In the genomic region with DNA sequence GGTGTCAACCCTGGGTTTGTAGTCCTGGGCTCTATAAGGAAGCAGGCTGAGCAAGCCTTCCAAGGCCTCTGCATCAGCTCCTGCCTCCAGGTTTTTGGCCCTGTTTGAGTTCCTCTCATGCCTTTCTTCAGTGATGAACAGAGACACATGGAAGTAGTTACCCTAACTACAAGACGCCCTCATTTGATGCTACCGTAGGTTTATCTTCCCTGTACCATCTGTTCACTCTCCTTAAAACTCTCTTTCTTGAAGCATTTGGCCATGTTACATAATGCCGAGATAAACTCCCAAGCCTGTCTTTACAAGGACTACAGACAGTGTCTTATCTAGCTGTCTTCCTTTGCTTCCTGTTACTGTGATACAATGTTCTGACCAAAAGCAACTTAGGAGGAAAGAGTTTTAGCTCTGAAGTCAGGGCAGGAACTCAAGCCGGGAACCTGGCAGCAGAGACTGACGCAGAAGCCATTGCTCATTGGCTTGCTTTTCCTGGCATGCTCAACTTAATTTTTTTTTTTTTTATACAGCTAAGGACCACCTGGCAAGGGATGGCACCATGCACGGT, we compare ENCODE assay signal across 17 mouse cellular contexts. TPM values are rescaled to one million over a fixed set of nuclear protein-coding genes. Genes with fewer than 3 reads are reported as not detected.
DNase-seq lines count a peak whose midpoint lies in the region; ATAC-seq and TF ChIP-seq lines count a peak whose summit lies in the region.
"Had no signal": no experiment of that assay in that cellular context is flagged by ENCODE, and none has a peak within 500 bp of the region (broad histone marks: within the 10 kb centered on the region; RNA-seq: fewer than 3 reads in every experiment).

No protein-coding gene starts in this region.

- H3K27ac ChIP-seq in heart, postnatal 0 days (ENCODE audit: low read depth): no peak overlapping the region
- H3K27ac ChIP-seq in liver, embryonic 13.5 days: peak overlapping the region; percentile 95
- H3K27ac ChIP-seq: forebrain, embryonic 10.5 days; heart, embryonic 13.5 days; hindbrain, embryonic 14.5 days; neural tube, embryonic 13.5 days had no signal

- no peak overlapping the region for H3K4me3 ChIP-seq in heart, postnatal 0 days (ENCODE audit: low read depth, low read length)
- H3K4me3 ChIP-seq in G1E (ENCODE audit: low read depth, low read length): no peak overlapping the region
- 0 out of 2 replicates have a peak overlapping the region, but pooled peaks have one; percentile 2 for H3K4me3 ChIP-seq in liver, embryonic 13.5 days (replicated peaks)
- H3K4me3 ChIP-seq: forebrain, embryonic 10.5 days; heart, embryonic 13.5 days; neural tube, embryonic 13.5 days had no signal

- H3K9ac ChIP-seq in heart, postnatal 0 days (replicated peaks; ENCODE audit: low read depth, low read length): no peak overlapping the region
- peak overlapping the region; percentile 23 for H3K9ac ChIP-seq in liver, embryonic 13.5 days
- H3K9ac ChIP-seq: heart, embryonic 13.5 days; hindbrain, embryonic 14.5 days; neural tube, embryonic 13.5 days had no signal

- H3K4me1 ChIP-seq in heart, postnatal 0 days (ENCODE audit: control insufficient read depth, insufficient read depth): no peaks in the 10 kb centered on the region
- H3K4me1 ChIP-seq in G1E (ENCODE audit: insufficient read depth, low read depth, low read length): peaks cover 57% of the 10 kb centered on the region
- H3K4me1 ChIP-seq in liver, embryonic 13.5 days (replicated peaks): peaks cover 61% of the 10 kb centered on the region

- no peaks in the 10 kb centered on the region for H3K36me3 ChIP-seq in heart, postnatal 0 days (replicated peaks; ENCODE audit: control insufficient read depth, insufficient read depth, low read length)
- H3K36me3 ChIP-seq in G1E (replicated peaks): no peaks in the 10 kb centered on the region
- no peaks in the 10 kb centered on the region for H3K36me3 ChIP-seq in liver, embryonic 13.5 days
- H3K36me3 ChIP-seq: forebrain, embryonic 10.5 days; heart, embryonic 13.5 days; neural tube, embryonic 13.5 days had no signal

- DNase-seq in heart, postnatal 0 days (ENCODE audit: low spot score): peak; percentile 25
- DNase-seq in heart, postnatal 36 days: no peak
- peak; percentile 64 for DNase-seq in G1E (ENCODE audit: low spot score)
- peak; percentile 29 for DNase-seq in brain, embryonic 14.5 days (ENCODE audit: low read depth)
- peak; percentile 59 for DNase-seq in liver, embryonic 13.5 days
- no peak for DNase-seq in kidney, postnatal 14 days
- no peak for DNase-seq in urinary bladder, postnatal 14 days (ENCODE audit: low spot score)
- DNase-seq: kidney, adult 8-10 months; lung, postnatal 10 days; retina, postnatal 1 day; thymus, postnatal 36 days had no signal

- TF ChIP-seq EP300 in heart, postnatal 0 days (IDR thresholded peaks at IDR 0.05; ENCODE audit: low read depth): no peak

- TF ChIP-seq CTCF in heart, postnatal 0 days (IDR thresholded peaks at IDR 0.05; ENCODE audit: low read depth): no peak
- no peak for TF ChIP-seq CTCF in G1E (IDR thresholded peaks at IDR 0.05; ENCODE audit: low read depth, low read length)
- TF ChIP-seq CTCF in brain, embryonic 14.5 days (IDR thresholded peaks at IDR 0.05; ENCODE audit: borderline replicate concordance, extremely low read depth, insufficient read depth, insufficient read length): no peak

- H3K9me3 ChIP-seq in heart, postnatal 0 days (replicated peaks; ENCODE audit: control insufficient read depth, low read length): no peaks in the 10 kb centered on the region
- H3K9me3 ChIP-seq in G1E (replicated peaks): no peaks in the 10 kb centered on the region
- no peaks in the 10 kb centered on the region for H3K9me3 ChIP-seq in liver, embryonic 13.5 days (replicated peaks)
- H3K9me3 ChIP-seq: forebrain, embryonic 10.5 days; heart, embryonic 13.5 days; neural tube, embryonic 13.5 days had no signal

- TF ChIP-seq POLR2A in brain, embryonic 14.5 days (IDR thresholded peaks at IDR 0.05; ENCODE audit: borderline replicate concordance, extremely low read depth, insufficient read depth, insufficient read length, poor library complexity, severe bottlenecking): no peak

- WGBS in heart, postnatal 0 days: 45% methylated on average over 6 of the region's 6 CpGs
- 12% methylated on average over 6 of the region's 6 CpGs for WGBS in liver, embryonic 13.5 days (ENCODE audit: insufficient replicate concordance)

- H3K27me3 ChIP-seq in heart, postnatal 0 days (ENCODE audit: control insufficient read depth, insufficient read depth, low read length): no peaks in the 10 kb centered on the region
- H3K27me3 ChIP-seq in G1E (ENCODE audit: insufficient read depth, low read length): no peaks in the 10 kb centered on the region
- 0 out of 2 replicates have a peak, but pooled peaks cover 5% of the 10 kb centered on the region for H3K27me3 ChIP-seq in liver, embryonic 13.5 days

- intact Hi-C loops in heart, postnatal 36 days (cut with DNase I): loop anchor here (5.0 kb wide), 1 partner anchor 323 kb away; no protein-coding TSS in a partner anchor

- ATAC-seq in heart, postnatal 0 days (ENCODE audit: insufficient read depth, low read depth): no peak
- peak; percentile 68 for ATAC-seq in G1E (ENCODE audit: extremely low read depth, insufficient number of reproducible peaks, low FRiP score, poor library complexity, severe bottlenecking)
- peak; percentile 62 for ATAC-seq in liver, embryonic 13.5 days (ENCODE audit: low read depth)
- ATAC-seq in monocyte, adult 5-6 weeks (replicated peaks; ENCODE audit: insufficient number of reproducible peaks, low FRiP score, low TSS enrichment, poor library complexity, severe bottlenecking): no peak
- ATAC-seq: midbrain, embryonic 16.5 days had no signal

- no peak overlapping the region for H3K4me2 ChIP-seq in heart, postnatal 0 days (ENCODE audit: low read depth, low read length)
- peak overlapping the region; percentile 53 for H3K4me2 ChIP-seq in liver, embryonic 13.5 days
- H3K4me2 ChIP-seq: heart, embryonic 13.5 days; hindbrain, embryonic 14.5 days; neural tube, embryonic 13.5 days had no signal

RNA-seq across cellular contexts. Expression of a gene that starts 4.8 kb away (rescaled TPM):
- 17.6 and 18.5 TPM in 2 replicates for total RNA-seq in heart, postnatal 0 days (2014; rRNA removed; ENCODE audit: low replicate concordance)
- 15.8 and 17.2 TPM in 2 replicates for polyA plus RNA-seq in heart, postnatal 0 days (2015; fragmentation: Nextera tagmentation; extraction: Ambion mirVana)
- 10 to 100 TPM; 33.8 to 36.7 TPM for total RNA-seq in heart, postnatal 36 days (2021)
- 35.2 and 42.3 TPM in 2 replicates for total RNA-seq in G1E (2014; fragmentation: Nextera tagmentation)
- total RNA-seq in G1E (2017): 66.8 and 71.3 TPM in 2 replicates
- 23.7 and 27.6 TPM in 2 replicates for polyA plus RNA-seq in G1E (2012)
- 9.6 and 12.2 TPM in 2 replicates for polyA plus RNA-seq in brain, embryonic 14.5 days (2012; rRNA removed)
- polyA plus RNA-seq in liver, embryonic 13.5 days (2015; fragmentation: Nextera tagmentation; extraction: Ambion mirVana): 18.4 and 21.6 TPM in 2 replicates
- 0.85 to 5.6 TPM (median 3.8 TPM) in 3 replicates for total RNA-seq in monocyte, adult 5-6 weeks (2017)

RNA-seq across cellular contexts. Expression of a gene that starts 51.1 kb away (rescaled TPM):
- 17.7 and 59.3 TPM in 2 replicates for total RNA-seq in heart, postnatal 0 days (2014; rRNA removed; ENCODE audit: low replicate concordance)
- polyA plus RNA-seq in heart, postnatal 0 days (2015; fragmentation: Nextera tagmentation; extraction: Ambion mirVana): 39.5 and 41.3 TPM in 2 replicates
- 10 to 100 TPM; 18.2 to 19.0 TPM for total RNA-seq in heart, postnatal 36 days (2021)
- total RNA-seq in G1E (2014; fragmentation: Nextera tagmentation): 18.6 and 40.6 TPM in 2 replicates
- total RNA-seq in G1E (2017): 49.5 and 51.6 TPM in 2 replicates
- 6.1 and 8.3 TPM in 2 replicates for polyA plus RNA-seq in G1E (2012)
- 104 and 170 TPM in 2 replicates for polyA plus RNA-seq in brain, embryonic 14.5 days (2012; rRNA removed)
- 32.6 and 35.2 TPM in 2 replicates for polyA plus RNA-seq in liver, embryonic 13.5 days (2015; fragmentation: Nextera tagmentation; extraction: Ambion mirVana)
- 24.1 to 61.5 TPM (median 39.1 TPM) in 3 replicates for total RNA-seq in monocyte, adult 5-6 weeks (2017)

Comparison
In these comparisons a context has a peak if more than half of its experiments do, and no peak if none do; other contexts are left out.
1. DNase-seq: peak in heart, postnatal 0 days (single experiment), G1E (single experiment), brain, embryonic 14.5 days (single experiment) and liver, embryonic 13.5 days (single experiment); none in heart, postnatal 36 days (0 of 2), kidney, postnatal 14 days (single experiment) and urinary bladder, postnatal 14 days (single experiment).
2. ATAC-seq: peak in G1E (single experiment) and liver, embryonic 13.5 days (single experiment); none in heart, postnatal 0 days (single experiment) and monocyte, adult 5-6 weeks (single experiment).